Mouse (Mus musculus) limb, embryonic 10.5 days (tissue): Measurements from ENCODE around the gene Arpc2. TPM values are rescaled to one million over a fixed set of nuclear protein-coding genes. Genes with fewer than 3 reads are reported as not detected.
"Not testable (repeated sequence)": the region's sequence is repeated elsewhere in the genome, so short reads cannot be mapped to it uniquely, and the experiment has no call there.

ENCODE experiments used
- DNase-seq: peaks from one replicate; pipeline ENCODE4 v3.0.0-alpha.2; 2017; ENCODE audit warnings: low spot score
- H3K27ac ChIP-seq: fragments of 300-500 bp; sonication (generic); 2 replicates; pipeline ENCODE4 v1.5.1; 2016; ENCODE audit warnings: mild to moderate bottlenecking
- H3K27me3 ChIP-seq: fragments of 300-500 bp; sonication (generic); 2 replicates; pipeline ENCODE4 v1.6.1; 2016; ENCODE audit warnings: low read depth, mild to moderate bottlenecking; ENCODE audit not compliant: poor library complexity, severe bottlenecking
- H3K36me3 ChIP-seq: fragments of 300-500 bp; sonication (generic); 2 replicates; pipeline ENCODE4 v1.6.1; 2016; ENCODE audit warnings: mild to moderate bottlenecking, moderate library complexity
- H3K4me1 ChIP-seq: fragments of 300-500 bp; sonication (generic); 2 replicates; pipeline ENCODE4 v1.6.1; 2016
- H3K4me3 ChIP-seq: fragments of 300-500 bp; sonication (generic); 2 replicates; pipeline ENCODE4 v1.5.1; 2016; ENCODE audit warnings: mild to moderate bottlenecking, moderate library complexity
- H3K9me3 ChIP-seq: fragments of 300-500 bp; sonication (generic); replicated peaks from 2 replicates; pipeline ENCODE4 v1.6.1; 2016; ENCODE audit warnings: mild to moderate bottlenecking
- WGBS: fragments of 180-500 bp; shearing (Covaris S2); methylation state at CpG from one replicate; pipeline ENCODE4 v1.1.7; 2016; 5-methylcytosine and 5-hydroxymethylcytosine counted together
- polyA plus RNA-seq: library from polyadenylated mRNA; unstranded; fragments of >200 nt; fragmentation: Nextera tagmentation; extraction: Ambion mirVana; gene quantifications from 2 replicates; pipeline ENCODE4 v1.2.1, GENCODE M21; 2016

Arpc2 gene
- polyA plus RNA-seq, 1 experiment from 2014 or later: 355 TPM

DNA sequence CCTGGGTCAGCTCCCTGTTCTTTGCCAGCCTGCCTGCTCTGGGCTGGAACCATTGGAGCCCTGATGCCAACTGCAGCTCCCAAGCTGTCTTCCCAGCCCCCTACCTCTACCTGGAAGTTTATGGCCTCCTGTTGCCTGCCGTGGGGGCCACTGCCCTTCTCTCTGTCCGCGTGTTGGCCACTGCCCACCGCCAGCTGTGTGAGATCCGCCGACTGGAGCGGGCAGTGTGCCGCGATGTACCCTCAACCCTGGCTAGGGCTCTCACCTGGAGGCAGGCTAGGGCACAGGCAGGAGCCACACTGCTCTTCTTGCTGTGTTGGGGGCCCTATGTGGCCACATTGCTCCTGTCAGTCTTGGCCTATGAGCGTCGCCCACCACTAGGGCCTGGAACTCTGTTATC, 43.1 kb downstream of the Arpc2 start:
- no peak for DNase-seq
- Histone ChIP-seq H3K4me1 (peaks cover 46% of the 10 kb centered on the region), H3K9me3 (no peaks in the 10 kb centered on the region), H3K36me3 (peaks cover 49% of the 10 kb centered on the region), H3K27ac (no peak overlapping the region), H3K27me3 (no peaks in the 10 kb centered on the region), H3K4me3 (no peak overlapping the region)
- WGBS: 88% methylated on average over 11 of the region's 11 CpGs

DNA sequence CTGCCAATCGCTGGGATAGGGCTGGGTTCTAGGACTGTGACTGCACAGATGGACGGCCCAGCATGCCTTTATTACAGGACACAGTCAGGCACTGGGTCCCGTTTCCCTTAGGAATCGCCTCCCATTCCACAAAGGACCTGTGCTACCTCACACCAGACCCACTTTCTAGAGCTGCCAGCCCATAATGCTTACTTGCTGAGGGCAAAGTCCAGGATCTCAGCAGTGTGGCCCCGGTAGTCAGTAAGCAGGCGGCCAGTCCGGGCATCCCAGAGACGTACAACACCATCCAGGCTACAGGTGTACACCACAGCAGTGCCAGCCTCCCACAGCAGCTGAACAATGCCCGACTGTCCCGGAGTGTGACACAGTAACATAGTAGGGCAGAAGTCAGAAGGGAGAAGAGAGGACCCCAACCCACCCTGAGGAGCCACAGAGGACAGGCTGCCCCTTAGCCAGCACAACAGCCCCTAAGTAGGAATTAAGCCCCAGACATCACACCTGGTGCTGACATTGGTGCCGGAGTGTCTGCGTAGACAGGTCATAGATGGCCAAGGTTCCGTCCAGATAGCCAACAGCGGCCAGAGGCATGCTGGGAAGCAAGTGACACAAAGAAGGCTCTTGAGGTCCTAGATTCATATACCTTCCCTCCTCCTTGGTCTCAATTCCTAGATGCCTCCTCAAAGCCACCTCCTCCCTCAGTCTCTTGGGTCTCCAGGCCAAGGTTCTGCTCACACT, 44.9 kb downstream of the Arpc2 start:
- Histone ChIP-seq H3K36me3 (peaks cover 49% of the 10 kb centered on the region), H3K4me1 (peaks cover 37% of the 10 kb centered on the region), H3K27ac (no peak overlapping the region), H3K27me3 (no peaks in the 10 kb centered on the region), H3K4me3 (no peak overlapping the region), H3K9me3 (no peaks in the 10 kb centered on the region)
- DNase-seq: no peak
- WGBS: 95% methylated on average over 14 of the region's 14 CpGs

DNA sequence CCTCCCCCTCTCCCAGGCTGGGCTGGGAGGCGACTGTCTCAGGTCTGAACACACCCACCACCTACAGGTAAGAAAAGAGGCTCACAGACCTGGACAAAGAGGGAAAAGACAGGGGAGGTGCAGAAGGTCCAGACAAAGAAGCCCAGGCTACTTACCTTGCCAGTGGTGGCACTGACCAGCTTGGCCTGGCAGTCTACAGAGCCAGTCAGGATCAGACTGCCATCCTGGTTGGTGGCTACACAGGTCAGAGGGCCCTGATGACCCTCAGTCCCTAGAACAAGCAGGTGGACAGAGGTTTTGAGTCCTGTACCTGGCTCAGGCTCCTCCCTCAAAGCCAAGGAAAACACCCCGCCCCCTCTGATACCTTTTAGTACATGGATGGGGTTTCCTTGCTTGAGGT, 45.5 kb downstream of the Arpc2 start:
- H3K9me3 ChIP-seq: no peaks in the 10 kb centered on the region
- WGBS: 94% methylated on average over 2 of the region's 2 CpGs
- peaks cover 49% of the 10 kb centered on the region for H3K36me3 ChIP-seq
- no peak overlapping the region for H3K4me3 ChIP-seq
- DNase-seq: no peak
- no peaks in the 10 kb centered on the region for H3K27me3 ChIP-seq
- peaks cover 40% of the 10 kb centered on the region for H3K4me1 ChIP-seq
- no peak overlapping the region for H3K27ac ChIP-seq

DNA sequence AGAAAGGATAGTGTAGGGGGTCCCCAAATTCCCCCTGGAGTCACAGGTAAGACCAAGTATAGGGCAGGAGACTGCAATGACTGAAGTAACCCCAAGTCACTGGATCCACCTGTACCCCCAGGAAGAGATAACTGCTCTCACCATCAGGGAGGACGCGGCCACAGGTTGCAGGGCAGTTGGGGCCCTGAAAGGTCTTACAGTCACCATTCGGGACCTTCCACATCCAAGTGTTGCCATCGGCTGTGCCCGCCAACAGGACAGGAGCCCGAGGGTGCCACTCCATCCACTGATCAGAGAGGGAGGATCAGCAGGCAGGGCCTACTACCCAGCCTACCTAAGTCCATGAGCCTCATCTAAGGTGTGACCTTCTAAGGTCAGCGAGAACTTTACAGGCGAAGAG, 46.0 kb downstream of the Arpc2 start:
- 91% methylated on average over 8 of the region's 8 CpGs for WGBS
- Histone ChIP-seq H3K27me3 (no peaks in the 10 kb centered on the region), H3K27ac (no peak overlapping the region), H3K36me3 (peaks cover 52% of the 10 kb centered on the region), H3K9me3 (no peaks in the 10 kb centered on the region), H3K4me3 (no peak overlapping the region), H3K4me1 (peaks cover 41% of the 10 kb centered on the region)
- DNase-seq: no peak

DNA sequence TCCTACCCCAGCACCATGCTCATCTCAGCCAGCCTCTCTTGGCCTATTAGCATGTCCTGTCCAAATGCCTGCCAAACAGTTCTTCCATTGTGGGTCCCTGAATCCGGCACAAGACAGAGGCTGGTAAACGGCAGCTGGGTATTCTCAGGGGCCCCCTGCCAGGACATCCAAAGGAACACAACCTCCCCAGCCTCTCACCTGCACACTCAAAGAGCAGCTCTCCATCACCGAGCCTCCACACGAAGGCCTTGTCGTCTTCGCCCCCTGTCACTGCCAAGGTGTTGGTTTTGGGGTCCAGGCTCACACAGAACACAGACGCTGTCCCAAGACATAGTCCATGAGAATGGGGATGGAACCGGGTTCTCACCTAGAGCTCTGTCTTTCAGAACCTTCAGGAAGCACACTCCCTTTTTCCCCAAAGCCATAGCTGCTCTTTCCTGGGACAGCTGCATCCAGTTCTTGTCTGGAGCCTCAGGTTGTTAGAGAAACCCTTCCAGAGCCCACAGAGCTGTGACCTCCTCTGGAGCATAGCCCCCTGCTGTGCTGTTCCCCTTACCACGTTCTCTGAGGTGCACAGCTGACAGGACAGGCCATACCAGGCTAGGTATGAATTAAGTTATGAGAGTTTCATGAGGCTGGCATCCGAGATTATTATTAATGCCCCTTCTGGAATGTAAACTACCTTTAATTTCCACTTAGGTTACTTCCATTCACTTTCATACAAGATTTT, 47.2 kb downstream of the Arpc2 start:
- no peak for DNase-seq
- H3K27me3 ChIP-seq: no peaks in the 10 kb centered on the region
- peaks cover 58% of the 10 kb centered on the region for H3K36me3 ChIP-seq
- H3K4me3 ChIP-seq: peak overlapping the region; percentile 13
- no peak overlapping the region for H3K27ac ChIP-seq
- WGBS: 89% methylated on average over 10 of the region's 10 CpGs
- no peaks in the 10 kb centered on the region for H3K9me3 ChIP-seq
- H3K4me1 ChIP-seq: peaks cover 32% of the 10 kb centered on the region

DNA sequence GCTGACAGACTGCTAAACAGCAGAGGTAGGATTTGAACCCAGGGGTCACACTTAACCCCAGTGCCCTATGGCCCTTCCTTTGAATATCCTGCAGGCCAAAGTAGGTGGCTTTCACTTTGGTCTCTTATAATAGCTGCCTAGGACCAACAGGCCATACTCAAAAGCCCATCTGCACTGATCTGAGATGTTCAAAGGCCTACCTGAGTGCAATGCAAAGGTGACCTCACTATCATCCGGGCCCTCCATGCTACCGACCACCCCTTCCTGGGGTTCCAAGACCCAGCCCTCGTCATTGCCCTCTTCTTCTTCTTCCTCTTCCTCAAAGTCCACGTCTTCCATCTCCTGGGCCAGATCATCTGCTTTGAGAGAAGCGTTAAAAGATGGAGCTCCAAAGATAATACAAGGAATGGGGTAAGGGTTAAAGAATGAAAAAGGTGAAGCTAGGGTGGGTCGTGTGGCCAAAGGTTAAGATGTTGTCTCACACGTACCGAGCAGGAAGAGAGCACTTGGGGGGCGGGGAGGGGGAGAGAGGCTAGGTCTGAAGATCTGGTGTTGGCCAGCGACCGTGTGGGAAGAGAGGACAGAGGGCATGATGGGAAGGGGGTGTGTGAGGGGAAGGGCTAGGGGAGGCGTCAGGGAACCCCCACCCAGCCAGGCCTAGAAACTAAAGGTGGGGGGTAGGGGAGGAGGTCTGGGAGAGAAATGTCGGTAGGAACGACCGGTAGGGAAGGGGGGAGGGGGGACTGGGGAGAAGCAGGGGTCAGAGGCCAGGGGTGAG, 48.0 kb downstream of the Arpc2 start:
- peak; percentile 65 for DNase-seq
- Histone ChIP-seq H3K9me3 (no peaks in the 10 kb centered on the region), H3K4me3 (peak overlapping the region; percentile 78), H3K27ac (peak overlapping the region; percentile 85), H3K27me3 (no peaks in the 10 kb centered on the region), H3K36me3 (peaks cover 61% of the 10 kb centered on the region), H3K4me1 (peaks cover 32% of the 10 kb centered on the region)
- 14% methylated on average over 15 of the region's 15 CpGs for WGBS

DNA sequence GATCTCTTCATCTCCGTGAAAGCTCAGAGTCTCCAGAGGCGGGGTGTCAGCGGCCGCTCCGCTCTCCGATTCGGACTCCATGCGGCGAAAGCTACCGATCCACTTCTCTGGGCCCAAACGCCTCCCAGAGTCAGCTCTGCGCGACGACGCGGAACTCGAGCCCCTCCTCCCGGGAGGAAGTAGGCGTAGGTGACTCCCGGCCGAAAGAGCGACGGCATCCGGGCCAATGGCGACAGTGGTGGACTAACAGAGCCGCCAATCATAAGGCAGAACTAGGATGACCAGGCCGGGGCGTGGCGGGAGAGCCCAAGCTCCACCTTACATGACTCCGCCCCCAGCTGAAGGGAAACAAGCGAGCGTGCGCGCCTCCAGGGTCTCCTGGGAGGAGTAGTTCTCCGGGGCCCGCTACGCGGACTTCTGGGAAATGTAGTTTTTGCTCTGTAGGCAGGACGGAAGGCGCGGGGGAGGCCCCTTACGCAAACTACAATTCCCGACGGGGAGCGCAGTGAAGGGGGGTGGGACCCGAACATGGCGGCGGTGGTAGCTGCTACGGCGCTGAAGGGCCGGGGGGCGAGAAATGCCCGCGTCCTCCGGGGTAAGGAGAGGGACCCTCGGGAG, 48.8 kb downstream of the Arpc2 start, which contains the start of the genes Aamp and Pnkd:
TSS of gene Aamp (minus strand) at position 196 of the 618 bp plus-strand sequence.
TSS of gene Pnkd (plus strand) at position 388 of the 618 bp plus-strand sequence.
- Histone ChIP-seq H3K9me3 (no peaks in the 10 kb centered on the region), H3K27me3 (no peaks in the 10 kb centered on the region), H3K36me3 (peaks cover 61% of the 10 kb centered on the region), H3K4me3 (peak within 1 kb of the TSS; percentile 78), H3K27ac (peak within 1 kb of the TSS; percentile 85), H3K4me1 (peaks cover 32% of the 10 kb centered on the region)
- DNase-seq: peak; percentile 99
- under 1% methylated on average over 56 of the region's 56 CpGs for WGBS

DNA sequence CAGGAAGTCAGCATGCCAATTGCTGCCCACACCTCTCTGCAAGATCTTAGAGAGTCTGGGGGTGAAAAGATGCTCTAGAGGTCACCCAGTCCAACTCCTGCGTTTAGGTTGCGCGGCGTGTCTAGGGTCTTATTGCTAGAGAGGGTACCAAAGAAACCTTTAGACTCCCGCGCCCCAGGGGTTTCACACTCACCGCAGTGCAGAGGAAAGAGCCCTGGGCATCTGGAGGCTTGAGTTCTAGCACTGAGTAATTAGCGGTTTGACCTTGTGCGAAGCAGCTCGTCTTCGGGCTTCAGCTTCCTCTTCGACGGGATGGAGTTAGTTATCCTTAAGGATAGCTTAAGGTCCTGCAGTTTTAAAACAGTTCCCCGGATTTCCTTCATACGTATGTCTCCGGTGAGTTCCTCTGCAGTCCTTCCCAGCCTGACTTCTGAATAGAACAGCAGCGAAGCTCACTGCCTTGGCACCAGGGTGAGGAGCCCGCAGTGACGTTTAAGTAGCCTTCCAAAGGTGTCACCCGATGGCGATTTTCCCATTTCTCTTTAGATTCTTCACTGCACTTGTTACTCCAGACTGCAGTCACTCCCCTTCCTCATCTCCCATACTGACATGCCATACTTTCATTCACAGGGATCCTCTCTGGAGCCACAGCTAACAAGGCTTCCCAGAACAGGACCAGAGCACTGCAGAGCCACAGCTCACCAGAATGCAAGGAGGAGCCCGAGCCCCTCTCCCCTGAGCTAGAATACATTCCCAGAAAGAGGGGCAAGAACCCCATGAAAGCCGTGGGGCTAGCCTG, 49.5 kb downstream of the Arpc2 start:
- peak overlapping the region; percentile 85 for H3K27ac ChIP-seq
- WGBS: 4% methylated on average over 23 of the region's 23 CpGs
- H3K36me3 ChIP-seq: peaks cover 61% of the 10 kb centered on the region
- no peak for DNase-seq
- no peaks in the 10 kb centered on the region for H3K27me3 ChIP-seq
- H3K9me3 ChIP-seq: no peaks in the 10 kb centered on the region
- H3K4me3 ChIP-seq: peak overlapping the region; percentile 78
- H3K4me1 ChIP-seq: peaks cover 28% of the 10 kb centered on the region

DNA sequence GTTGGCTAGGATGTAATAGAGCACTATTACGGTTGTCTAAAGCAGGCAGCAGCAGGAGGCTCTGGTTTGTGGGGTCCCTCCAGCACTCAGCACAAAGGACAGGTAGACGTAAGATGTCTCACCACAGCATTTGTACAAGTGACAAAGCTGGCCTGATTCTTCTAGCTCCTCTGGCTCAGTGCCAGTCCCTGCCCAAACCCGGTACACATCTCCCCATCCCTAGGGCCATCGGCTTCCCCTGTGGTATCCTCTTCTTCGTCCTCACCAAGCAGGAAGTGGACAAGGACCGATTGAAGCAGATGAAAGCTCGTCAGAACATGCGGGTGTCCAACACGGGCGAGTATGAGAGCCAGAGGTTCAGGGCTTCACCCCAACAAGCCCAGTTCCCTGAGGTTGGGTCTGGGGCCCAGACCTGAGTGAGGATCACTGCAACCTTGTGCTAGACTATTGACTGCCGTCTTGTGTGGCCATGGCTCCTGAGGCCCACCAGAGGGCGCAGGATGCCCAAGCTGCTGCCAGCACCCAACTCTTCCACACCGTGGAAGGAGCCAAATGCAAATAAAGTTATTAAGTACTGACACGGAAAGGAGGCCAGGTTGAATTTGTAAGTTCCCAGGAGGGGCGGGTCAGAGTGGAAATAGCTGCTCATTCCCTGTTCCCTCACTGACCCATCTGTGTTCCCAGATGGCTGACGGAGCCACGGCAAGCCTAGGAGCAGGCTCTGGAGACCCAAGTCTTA, 51.2 kb downstream of the Arpc2 start:
- WGBS: 59% methylated on average over 15 of the region's 17 CpGs
- H3K36me3 ChIP-seq: peaks cover 61% of the 10 kb centered on the region
- H3K27ac ChIP-seq, DNase-seq, H3K4me3 ChIP-seq, H3K27me3 ChIP-seq, H3K9me3 ChIP-seq: not testable (repeated sequence)
- H3K4me1 ChIP-seq: peaks cover 25% of the 10 kb centered on the region

DNA sequence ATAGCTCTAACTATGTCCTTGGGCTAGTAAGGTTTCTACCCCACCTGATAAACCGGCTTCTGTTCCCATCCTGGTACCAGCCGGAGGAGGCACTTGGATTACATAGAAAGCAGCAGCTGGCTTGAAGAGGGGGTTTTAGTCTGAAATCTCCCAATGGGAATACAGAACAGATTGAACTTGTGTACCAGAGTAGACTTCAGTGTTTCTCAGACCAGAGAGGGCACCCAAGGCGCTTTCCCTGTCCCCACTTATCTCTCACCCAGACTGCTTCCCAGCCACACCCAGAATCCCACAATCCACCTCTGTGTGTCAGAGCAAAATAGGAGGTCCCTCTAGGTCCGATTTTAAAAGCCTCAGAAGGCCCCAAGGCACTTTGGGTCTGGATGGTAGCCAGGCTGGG, 52.4 kb downstream of the Arpc2 start:
- no peaks in the 10 kb centered on the region for H3K9me3 ChIP-seq
- 85% methylated on average over 4 of the region's 4 CpGs for WGBS
- peaks cover 60% of the 10 kb centered on the region for H3K36me3 ChIP-seq
- no peak for DNase-seq
- H3K27me3 ChIP-seq: no peaks in the 10 kb centered on the region
- no peak overlapping the region for H3K27ac ChIP-seq
- no peak overlapping the region for H3K4me3 ChIP-seq
- peaks cover 18% of the 10 kb centered on the region for H3K4me1 ChIP-seq

DNA sequence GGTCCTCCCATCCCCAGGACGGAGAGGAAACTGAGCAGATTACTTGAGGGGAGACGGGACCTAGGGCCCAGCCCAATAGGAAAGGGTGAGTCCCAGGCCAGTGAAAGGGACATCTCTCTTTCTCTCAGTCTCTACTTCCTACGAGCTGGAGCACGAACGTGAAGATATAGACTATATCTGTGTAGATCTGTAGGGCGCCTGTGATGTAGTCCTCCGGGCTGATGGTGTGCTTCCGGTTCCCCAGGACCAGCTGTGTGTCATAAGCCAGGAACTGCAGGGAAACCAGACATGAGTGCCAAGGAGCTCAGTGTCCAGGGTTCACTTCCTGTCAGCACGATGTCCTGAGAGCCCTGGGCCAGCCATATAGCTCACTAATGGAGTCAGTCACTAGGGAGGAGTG, 53.4 kb downstream of the Arpc2 start:
- H3K4me3 ChIP-seq: no peak overlapping the region
- peaks cover 68% of the 10 kb centered on the region for H3K36me3 ChIP-seq
- no peak overlapping the region for H3K27ac ChIP-seq
- DNase-seq: no peak
- H3K27me3 ChIP-seq: no peaks in the 10 kb centered on the region
- WGBS: 92% methylated on average over 9 of the region's 9 CpGs
- peaks cover 15% of the 10 kb centered on the region for H3K4me1 ChIP-seq
- H3K9me3 ChIP-seq: no peaks in the 10 kb centered on the region
